Mouse (Mus musculus): ENCODE results near the gene Rbms3. TPM values are rescaled to one million over a fixed set of nuclear protein-coding genes. Genes with fewer than 3 reads are reported as not detected.

The Rbms3 gene
- polyA plus RNA-seq (2014; fragmentation: Nextera tagmentation; extraction: Ambion mirVana) = 20.9 and 23.5 TPM in 2 replicates

GRCm38 (mm10) chr9:117629771-117630170 is at the start of gene Rbms3:
Gene Rbms3, minus strand, starts transcription at chr9:117629913.
- Histone ChIP-seq H3K36me3 (ENCODE audit: control insufficient read depth, insufficient read depth, low read length) (no peaks in the 10 kb centered on the region), H3K9me3 (ENCODE audit: control insufficient read depth, low read length) (no peaks in the 10 kb centered on the region), H3K27ac (ENCODE audit: low read depth, low read length) (no peak within 1 kb of the TSS), H3K4me1 (replicated peaks; ENCODE audit: control insufficient read depth, insufficient read depth, low read length) (no peaks in the 10 kb centered on the region), H3K4me2 (no peak within 1 kb of the TSS), H3K27me3 (replicated peaks; ENCODE audit: control insufficient read depth, insufficient read depth, low read length) (no peaks in the 10 kb centered on the region), H3K9ac (ENCODE audit: low read depth, low read length) (no peak within 1 kb of the TSS), H3K4me3 (ENCODE audit: low read depth, low read length) (no peak within 1 kb of the TSS)
- ATAC-seq (replicated peaks; ENCODE audit: low FRiP score) = no peak
- no peak for DNase-seq (ENCODE audit: low spot score)
- 80% methylated on average over 9 of the region's 9 CpGs for WGBS

DNA sequence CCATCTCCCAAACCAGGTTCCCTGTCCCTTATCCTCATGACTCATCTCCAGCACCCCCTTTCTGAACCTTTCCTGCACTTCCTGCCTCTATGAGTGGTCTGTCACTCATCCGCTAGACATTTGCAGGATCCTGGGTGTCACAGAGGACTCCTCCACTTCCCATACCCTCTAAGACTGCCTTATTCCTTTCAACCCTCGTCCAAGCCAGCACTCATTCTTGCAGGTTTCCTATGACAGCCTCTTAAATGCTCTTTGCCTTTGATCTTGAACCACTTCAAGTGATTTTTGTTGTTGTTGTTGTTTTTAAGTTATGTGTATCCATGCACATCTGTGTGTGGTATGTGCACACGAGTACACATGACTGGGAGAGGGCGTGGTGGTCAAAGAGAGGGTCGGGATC is 43.6 kb upstream of the Rbms3 start:
- ATAC-seq (replicated peaks; ENCODE audit: low FRiP score) = no peak
- Histone ChIP-seq H3K27me3 (replicated peaks; ENCODE audit: control insufficient read depth, insufficient read depth, low read length) (no peaks in the 10 kb centered on the region), H3K4me2 (no peak overlapping the region), H3K27ac (ENCODE audit: low read depth, low read length) (no peak overlapping the region), H3K4me3 (ENCODE audit: low read depth, low read length) (no peak overlapping the region), H3K4me1 (replicated peaks; ENCODE audit: control insufficient read depth, insufficient read depth, low read length) (no peaks in the 10 kb centered on the region), H3K9me3 (ENCODE audit: control insufficient read depth, low read length) (no peaks in the 10 kb centered on the region), H3K36me3 (ENCODE audit: control insufficient read depth, insufficient read depth, low read length) (no peaks in the 10 kb centered on the region), H3K9ac (ENCODE audit: low read depth, low read length) (no peak overlapping the region)
- 77% methylated on average over 5 of the region's 5 CpGs for whole genome bisulfite sequencing
- no peak for DNase-seq (ENCODE audit: low spot score)

DNA sequence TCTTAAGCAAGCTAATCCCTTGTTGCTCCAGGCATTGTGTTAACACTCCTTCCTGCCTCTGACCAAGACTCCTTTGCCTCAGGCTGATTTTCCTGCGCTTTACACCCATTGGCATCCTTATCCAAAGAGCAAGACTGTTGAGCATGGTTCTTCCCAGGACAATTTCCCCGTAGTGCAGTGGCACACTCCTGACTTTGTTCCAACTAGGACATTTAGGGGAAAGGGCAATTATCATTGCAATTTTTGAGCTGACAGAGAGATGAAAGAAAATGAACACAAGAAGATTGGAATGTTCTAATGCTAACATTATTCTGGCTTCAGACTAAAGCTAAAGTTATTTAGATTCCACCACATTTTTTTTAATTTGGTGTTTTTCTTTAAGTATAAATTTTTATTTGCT is 24.9 kb upstream of the Rbms3 start:
- ATAC-seq (replicated peaks; ENCODE audit: low FRiP score) (no peak), DNase-seq (ENCODE audit: low spot score) (no peak)
- Histone ChIP-seq H3K4me3 (ENCODE audit: low read depth, low read length) (no peak overlapping the region), H3K9me3 (ENCODE audit: control insufficient read depth, low read length) (no peaks in the 10 kb centered on the region; the same call in 1 of the 2 replicates), H3K4me1 (replicated peaks; ENCODE audit: control insufficient read depth, insufficient read depth, low read length) (no peaks in the 10 kb centered on the region), H3K4me2 (no peak overlapping the region), H3K36me3 (ENCODE audit: control insufficient read depth, insufficient read depth, low read length) (no peaks in the 10 kb centered on the region), H3K27ac (ENCODE audit: low read depth, low read length) (no peak overlapping the region), H3K27me3 (replicated peaks; ENCODE audit: control insufficient read depth, insufficient read depth, low read length) (no peaks in the 10 kb centered on the region), H3K9ac (ENCODE audit: low read depth, low read length) (no peak overlapping the region)
- 81% methylated on average over 2 of the region's 2 CpGs for WGBS

DNA sequence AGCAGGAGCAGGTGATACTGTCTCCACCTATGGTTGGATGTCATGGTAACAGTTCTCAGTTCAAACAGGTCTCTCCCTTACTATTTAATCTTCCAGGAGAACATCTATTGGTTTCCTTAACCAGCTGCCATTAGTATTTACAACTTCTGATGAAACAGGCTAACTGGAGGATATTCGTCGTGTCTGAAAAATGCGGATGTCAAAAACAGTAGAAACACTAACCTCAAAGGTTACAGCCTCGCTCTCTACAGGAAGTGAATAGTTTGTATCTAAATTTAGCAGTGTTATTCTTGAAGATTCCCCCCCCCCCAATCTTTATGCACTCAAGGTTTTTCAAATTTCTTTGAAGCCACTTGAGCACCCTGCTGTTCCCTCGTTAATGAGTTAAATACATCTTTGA is 23.9 kb upstream of the Rbms3 start:
- H3K9ac ChIP-seq (ENCODE audit: low read depth, low read length) = no peak overlapping the region
- no peaks in the 10 kb centered on the region for H3K36me3 ChIP-seq (ENCODE audit: control insufficient read depth, insufficient read depth, low read length)
- H3K4me2 ChIP-seq = no peak overlapping the region
- no peak for ATAC-seq (replicated peaks; ENCODE audit: low FRiP score)
- no peak overlapping the region for H3K4me3 ChIP-seq (ENCODE audit: low read depth, low read length)
- 49% methylated on average over 5 of the region's 5 CpGs for WGBS
- H3K27ac ChIP-seq (ENCODE audit: low read depth, low read length) = no peak overlapping the region
- no peaks in the 10 kb centered on the region for H3K4me1 ChIP-seq (replicated peaks; ENCODE audit: control insufficient read depth, insufficient read depth, low read length)
- no peak for DNase-seq (ENCODE audit: low spot score)
- H3K9me3 ChIP-seq (ENCODE audit: control insufficient read depth, low read length) = no peaks in the 10 kb centered on the region; the same call in 1 of the 2 replicates
- no peaks in the 10 kb centered on the region for H3K27me3 ChIP-seq (replicated peaks; ENCODE audit: control insufficient read depth, insufficient read depth, low read length)

DNA sequence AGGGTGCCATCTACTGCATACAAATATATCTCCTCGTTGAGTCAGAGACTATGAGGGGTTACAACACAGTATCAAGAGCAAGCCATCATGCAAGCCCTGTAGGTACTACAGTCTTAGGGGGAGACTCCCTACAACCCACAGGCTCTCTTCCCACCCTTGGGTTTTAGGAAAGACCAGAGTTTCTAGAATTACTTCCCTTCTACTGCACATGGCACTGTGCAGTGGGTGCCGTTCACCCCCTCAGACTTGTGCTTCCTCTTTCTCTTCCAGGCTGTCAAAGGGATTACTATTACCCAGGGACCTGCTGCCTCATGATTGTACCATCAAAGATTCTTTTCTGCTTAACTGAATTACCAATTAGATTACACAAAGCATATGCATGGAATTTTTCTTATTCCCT is 16.4 kb upstream of the Rbms3 start:
- Histone ChIP-seq H3K9ac (ENCODE audit: low read depth, low read length) (no peak overlapping the region), H3K36me3 (ENCODE audit: control insufficient read depth, insufficient read depth, low read length) (no peaks in the 10 kb centered on the region), H3K4me1 (replicated peaks; ENCODE audit: control insufficient read depth, insufficient read depth, low read length) (no peaks in the 10 kb centered on the region), H3K4me2 (no peak overlapping the region), H3K4me3 (ENCODE audit: low read depth, low read length) (no peak overlapping the region), H3K27ac (ENCODE audit: low read depth, low read length) (no peak overlapping the region), H3K27me3 (replicated peaks; ENCODE audit: control insufficient read depth, insufficient read depth, low read length) (no peaks in the 10 kb centered on the region), H3K9me3 (ENCODE audit: control insufficient read depth, low read length) (no peaks in the 10 kb centered on the region; the same call in 1 of the 2 replicates)
- ATAC-seq (replicated peaks; ENCODE audit: low FRiP score) (no peak), DNase-seq (ENCODE audit: low spot score) (no peak)
- WGBS = 64% methylated on average over 2 of the region's 2 CpGs

- no peaks in the 10 kb centered on the region for H3K36me3 ChIP-seq (ENCODE audit: control insufficient read depth, insufficient read depth, low read length)
- H3K4me2 ChIP-seq = no peak overlapping the region
- WGBS = 84% methylated on average over 4 of the region's 4 CpGs
- no peak overlapping the region for H3K9ac ChIP-seq (ENCODE audit: low read depth, low read length)
- no peaks in the 10 kb centered on the region for H3K27me3 ChIP-seq (replicated peaks; ENCODE audit: control insufficient read depth, insufficient read depth, low read length)
- H3K9me3 ChIP-seq (ENCODE audit: control insufficient read depth, low read length) = no peaks in the 10 kb centered on the region
- ATAC-seq (replicated peaks; ENCODE audit: low FRiP score) (no peak), DNase-seq (ENCODE audit: low spot score) (no peak)
- no peak overlapping the region for H3K4me3 ChIP-seq (ENCODE audit: low read depth, low read length)
- no peak overlapping the region for H3K27ac ChIP-seq (ENCODE audit: low read depth, low read length)
- no peaks in the 10 kb centered on the region for H3K4me1 ChIP-seq (replicated peaks; ENCODE audit: control insufficient read depth, insufficient read depth, low read length)
Measured at GRCm38 (mm10) chr9:117641090-117641782, 11.5 kb upstream of the Rbms3 start.

GRCm38 (mm10) chr9:117638623-117639185 is 9.0 kb upstream of the Rbms3 start:
- no peaks in the 10 kb centered on the region for H3K9me3 ChIP-seq (ENCODE audit: control insufficient read depth, low read length)
- no peak overlapping the region for H3K27ac ChIP-seq (ENCODE audit: low read depth, low read length)
- DNase-seq (ENCODE audit: low spot score) = no peak
- H3K4me3 ChIP-seq (ENCODE audit: low read depth, low read length) = no peak overlapping the region
- no peak overlapping the region for H3K9ac ChIP-seq (ENCODE audit: low read depth, low read length)
- H3K27me3 ChIP-seq (replicated peaks; ENCODE audit: control insufficient read depth, insufficient read depth, low read length) = no peaks in the 10 kb centered on the region
- WGBS = 78% methylated on average over 5 of the region's 5 CpGs
- no peak for ATAC-seq (replicated peaks; ENCODE audit: low FRiP score)
- H3K36me3 ChIP-seq (ENCODE audit: control insufficient read depth, insufficient read depth, low read length) = no peaks in the 10 kb centered on the region
- no peak overlapping the region for H3K4me2 ChIP-seq
- H3K4me1 ChIP-seq (replicated peaks; ENCODE audit: control insufficient read depth, insufficient read depth, low read length) = no peaks in the 10 kb centered on the region

DNA sequence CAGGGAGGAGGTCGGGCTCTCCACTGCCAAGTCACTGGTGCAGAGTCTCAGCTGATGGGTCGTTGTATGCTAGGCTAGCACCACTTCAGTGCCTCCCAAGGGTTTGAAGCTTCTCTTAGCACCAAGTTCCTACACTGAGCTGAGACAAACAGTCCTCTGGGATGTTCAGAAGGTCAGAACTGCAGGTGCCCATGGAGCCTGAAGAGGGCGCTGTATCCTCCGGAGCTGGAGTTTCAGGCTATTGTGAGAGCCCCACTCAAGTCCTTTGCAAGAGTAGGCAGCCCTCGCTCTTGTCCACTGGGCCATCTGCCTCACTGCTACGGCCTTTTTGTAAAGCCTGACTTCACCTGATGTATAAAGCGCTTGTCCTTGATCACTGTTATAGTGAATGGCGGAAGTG is 6.8 kb upstream of the Rbms3 start:
- H3K9ac ChIP-seq (ENCODE audit: low read depth, low read length) = no peak overlapping the region
- H3K36me3 ChIP-seq (ENCODE audit: control insufficient read depth, insufficient read depth, low read length) = no peaks in the 10 kb centered on the region
- H3K4me3 ChIP-seq (ENCODE audit: low read depth, low read length) = no peak overlapping the region
- WGBS = 73% methylated on average over 8 of the region's 8 CpGs
- no peaks in the 10 kb centered on the region for H3K9me3 ChIP-seq (ENCODE audit: control insufficient read depth, low read length)
- no peak overlapping the region for H3K27ac ChIP-seq (ENCODE audit: low read depth, low read length)
- DNase-seq (ENCODE audit: low spot score) = no peak
- H3K4me1 ChIP-seq (replicated peaks; ENCODE audit: control insufficient read depth, insufficient read depth, low read length) = no peaks in the 10 kb centered on the region
- H3K4me2 ChIP-seq = no peak overlapping the region
- ATAC-seq (replicated peaks; ENCODE audit: low FRiP score) = no peak
- H3K27me3 ChIP-seq (replicated peaks; ENCODE audit: control insufficient read depth, insufficient read depth, low read length) = no peaks in the 10 kb centered on the region

DNA sequence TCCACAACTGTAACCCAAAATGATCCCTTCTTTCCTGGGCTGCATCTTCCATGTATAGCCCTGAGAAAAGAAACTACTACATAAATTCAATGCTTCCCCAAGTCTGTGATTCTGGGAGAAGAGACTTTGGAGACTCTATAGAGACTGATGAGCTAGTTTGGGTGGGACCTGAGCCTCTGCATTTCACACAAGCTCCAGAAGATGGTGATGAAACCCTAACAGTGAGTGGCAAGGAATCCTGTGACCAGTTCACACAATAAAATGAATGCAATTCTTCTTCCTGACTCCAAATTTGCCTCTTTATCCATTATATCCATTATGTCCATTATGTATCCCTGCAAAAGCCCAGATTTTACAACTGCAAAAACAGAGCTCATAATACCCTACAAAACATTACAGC is 2.5 kb downstream of the Rbms3 start:
- no peaks in the 10 kb centered on the region for H3K4me1 ChIP-seq (replicated peaks; ENCODE audit: control insufficient read depth, insufficient read depth, low read length)
- ATAC-seq (replicated peaks; ENCODE audit: low FRiP score) = no peak
- DNase-seq (ENCODE audit: low spot score) = no peak
- H3K4me3 ChIP-seq (ENCODE audit: low read depth, low read length) = no peak overlapping the region
- no peaks in the 10 kb centered on the region for H3K27me3 ChIP-seq (replicated peaks; ENCODE audit: control insufficient read depth, insufficient read depth, low read length)
- no peak overlapping the region for H3K4me2 ChIP-seq
- no peaks in the 10 kb centered on the region for H3K36me3 ChIP-seq (ENCODE audit: control insufficient read depth, insufficient read depth, low read length)
- no peak overlapping the region for H3K27ac ChIP-seq (ENCODE audit: low read depth, low read length)
- H3K9me3 ChIP-seq (ENCODE audit: control insufficient read depth, low read length) = no peaks in the 10 kb centered on the region
- no peak overlapping the region for H3K9ac ChIP-seq (ENCODE audit: low read depth, low read length)
